Mouse (Mus musculus) megakaryocyte, embryonic 14.5 days (primary cell): ENCODE measurements around the gene Pclo. TPM values are rescaled to one million over a fixed set of nuclear protein-coding genes. Genes with fewer than 3 reads are reported as not detected.

Source experiments
- H3K27me3 ChIP-seq: replicated peaks from 2 replicates; pipeline ENCODE3; 2012; ENCODE audit warnings: inconsistent platforms
- H3K36me3 ChIP-seq: replicated peaks from 2 replicates; pipeline ENCODE3; 2012; ENCODE audit warnings: low read length, inconsistent platforms, mixed read lengths
- H3K4me1 ChIP-seq: 2 replicates; pipeline ENCODE4 v1.6.1; 2012; ENCODE audit warnings: inconsistent platforms
- H3K4me3 ChIP-seq: replicated peaks from 2 replicates; pipeline ENCODE3; 2012; ENCODE audit warnings: moderate library complexity, mild to moderate bottlenecking, inconsistent platforms
- H3K9me3 ChIP-seq: 2 replicates; pipeline ENCODE4 v1.6.1; 2012; ENCODE audit warnings: inconsistent platforms
- FLI1 ChIP-seq: IDR thresholded peaks from 2 replicates; pipeline ENCODE4 v1.6.1; 2012; ENCODE audit warnings: low read length, inconsistent platforms, mixed read lengths
- GATA1 ChIP-seq: IDR thresholded peaks from 3 replicates; pipeline ENCODE4 v1.6.1; 2012; ENCODE audit warnings: mixed read lengths, low read length, inconsistent platforms, borderline replicate concordance
- polyA plus RNA-seq: library from polyadenylated mRNA; stranded (reverse); fragments of >175 nt; gene quantifications from 2 replicates; pipeline ENCODE4 v1.2.3, GENCODE M21; 2012; ENCODE audit warnings: low replicate concordance; ENCODE audit not compliant: insufficient read depth

Pclo gene
- polyA plus RNA-seq, 1 experiment: 0.01 TPM

GRCm38 (mm10) chr5:14662180-14662579 is 147.5 kb downstream of the Pclo start:
- TF ChIP-seq FLI1 (no peak), GATA1 (no peak)
- no peaks in the 10 kb centered on the region for H3K27me3 ChIP-seq
- no peaks in the 10 kb centered on the region for H3K9me3 ChIP-seq
- no peak overlapping the region for H3K4me3 ChIP-seq
- H3K4me1 ChIP-seq: no peaks in the 10 kb centered on the region
- H3K36me3 ChIP-seq: no peaks in the 10 kb centered on the region

GRCm38 (mm10) chr5:14662603-14663002 is 147.9 kb downstream of the Pclo start:
- no peaks in the 10 kb centered on the region for H3K36me3 ChIP-seq
- no peak for TF ChIP-seq FLI1
- no peak for TF ChIP-seq GATA1

DNA sequence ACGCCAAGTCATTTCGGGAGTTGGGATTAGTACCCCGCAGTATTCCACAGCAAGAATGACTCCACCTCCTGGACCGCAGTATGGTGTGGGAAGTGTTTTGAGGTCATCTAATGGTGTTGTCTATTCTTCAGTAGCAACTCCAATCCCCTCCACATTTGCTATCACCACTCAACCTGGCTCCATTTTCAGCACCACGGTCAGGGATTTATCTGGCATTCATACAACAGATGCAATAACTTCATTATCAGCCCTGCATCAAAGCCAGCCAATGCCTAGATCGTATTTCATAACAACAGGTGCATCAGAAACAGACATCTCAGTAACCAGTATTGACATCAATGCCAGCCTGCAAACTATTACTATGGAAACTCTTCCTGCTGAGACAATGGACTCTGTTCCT is 165.7 kb downstream of the Pclo start:
- Histone ChIP-seq H3K4me1 (no peaks in the 10 kb centered on the region), H3K36me3 (no peaks in the 10 kb centered on the region), H3K4me3 (no peak overlapping the region), H3K9me3 (peaks cover 24% of the 10 kb centered on the region), H3K27me3 (no peaks in the 10 kb centered on the region)
- no peak for TF ChIP-seq FLI1
- no peak for TF ChIP-seq GATA1

More at GRCm38 (mm10) chr5:14662603-14663002, 147.9 kb downstream of the Pclo start:
- Histone ChIP-seq H3K4me1 (no peaks in the 10 kb centered on the region), H3K9me3 (no peaks in the 10 kb centered on the region), H3K4me3 (no peak overlapping the region), H3K27me3 (no peaks in the 10 kb centered on the region)

GRCm38 (mm10) chr5:14691995-14692394 is 177.3 kb downstream of the Pclo start:
- H3K4me1 ChIP-seq: no peaks in the 10 kb centered on the region
- TF ChIP-seq GATA1 (no peak), FLI1 (no peak)
- H3K4me3 ChIP-seq: no peak overlapping the region
- no peaks in the 10 kb centered on the region for H3K27me3 ChIP-seq
- H3K9me3 ChIP-seq: 0 out of 2 replicates have a peak, but pooled peaks cover 2% of the 10 kb centered on the region
- H3K36me3 ChIP-seq: no peaks in the 10 kb centered on the region

GRCm38 (mm10) chr5:14696745-14697144 is 182.0 kb downstream of the Pclo start:
- Histone ChIP-seq H3K4me1 (no peaks in the 10 kb centered on the region), H3K9me3 (peaks cover 10% of the 10 kb centered on the region; the same call in 1 of the 2 replicates), H3K27me3 (no peaks in the 10 kb centered on the region), H3K36me3 (no peaks in the 10 kb centered on the region), H3K4me3 (no peak overlapping the region)
- TF ChIP-seq GATA1: no peak

GRCm38 (mm10) chr5:14700900-14701299 is 186.2 kb downstream of the Pclo start:
- TF ChIP-seq FLI1 (no peak), GATA1 (no peak)
- no peak overlapping the region for H3K4me3 ChIP-seq
- H3K27me3 ChIP-seq: no peaks in the 10 kb centered on the region
- no peaks in the 10 kb centered on the region for H3K36me3 ChIP-seq
- peaks cover 10% of the 10 kb centered on the region; the same call in 1 of the 2 replicates for H3K9me3 ChIP-seq
- H3K4me1 ChIP-seq: no peaks in the 10 kb centered on the region

DNA sequence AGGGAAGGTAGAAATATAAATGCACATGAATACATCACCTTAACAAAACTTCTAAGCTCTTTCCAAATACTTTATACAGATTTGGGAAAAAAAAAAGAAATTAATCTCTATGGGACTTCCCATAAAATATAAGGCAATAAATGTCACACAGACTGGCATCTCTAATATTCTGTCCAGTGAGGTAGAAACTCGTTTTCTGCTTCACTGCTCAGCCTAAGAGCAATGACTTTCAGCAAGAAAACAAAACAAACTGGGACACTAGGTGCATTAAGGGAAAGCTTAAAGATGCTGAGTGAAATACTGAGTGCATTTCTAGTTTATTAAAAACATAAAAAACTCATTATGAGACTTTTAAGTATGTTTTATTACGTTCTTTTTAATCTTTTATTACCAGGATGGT is 190.7 kb downstream of the Pclo start:
- no peaks in the 10 kb centered on the region for H3K36me3 ChIP-seq
- no peaks in the 10 kb centered on the region for H3K9me3 ChIP-seq
- H3K4me3 ChIP-seq: no peak overlapping the region
- no peaks in the 10 kb centered on the region for H3K4me1 ChIP-seq
- TF ChIP-seq GATA1: no peak
- TF ChIP-seq FLI1: no peak
- no peaks in the 10 kb centered on the region for H3K27me3 ChIP-seq

- H3K27me3 ChIP-seq: no peaks in the 10 kb centered on the region
- H3K36me3 ChIP-seq: no peaks in the 10 kb centered on the region
- H3K4me3 ChIP-seq: no peak overlapping the region
- H3K4me1 ChIP-seq: no peaks in the 10 kb centered on the region
- TF ChIP-seq GATA1 (no peak), FLI1 (no peak)
- peaks cover under 1% of the 10 kb centered on the region; the same call in 1 of the 2 replicates for H3K9me3 ChIP-seq
Measured at GRCm38 (mm10) chr5:14707311-14707710, 192.6 kb downstream of the Pclo start.

DNA sequence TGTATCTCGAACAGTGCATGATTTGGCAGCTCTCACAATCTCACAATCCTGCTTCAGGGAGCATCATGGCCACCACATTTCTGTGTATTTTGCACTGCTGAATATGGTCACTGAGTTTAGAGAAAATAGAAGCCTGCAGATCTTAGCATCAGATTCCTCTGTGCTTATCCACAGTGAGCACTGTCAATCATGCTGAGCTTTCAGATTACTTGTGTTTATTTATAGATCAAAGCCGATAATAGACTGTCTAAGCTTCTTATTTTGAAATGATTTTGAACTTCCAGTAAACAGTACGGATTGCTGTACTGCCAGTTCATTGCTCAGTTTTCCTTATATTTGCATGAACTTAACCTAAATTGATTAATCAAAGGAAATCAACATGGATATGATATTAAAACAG is 208.9 kb downstream of the Pclo start:
- Histone ChIP-seq H3K4me1 (no peaks in the 10 kb centered on the region), H3K36me3 (no peaks in the 10 kb centered on the region), H3K4me3 (no peak overlapping the region), H3K27me3 (no peaks in the 10 kb centered on the region), H3K9me3 (no peaks in the 10 kb centered on the region)
- no peak for TF ChIP-seq FLI1
- TF ChIP-seq GATA1: no peak

DNA sequence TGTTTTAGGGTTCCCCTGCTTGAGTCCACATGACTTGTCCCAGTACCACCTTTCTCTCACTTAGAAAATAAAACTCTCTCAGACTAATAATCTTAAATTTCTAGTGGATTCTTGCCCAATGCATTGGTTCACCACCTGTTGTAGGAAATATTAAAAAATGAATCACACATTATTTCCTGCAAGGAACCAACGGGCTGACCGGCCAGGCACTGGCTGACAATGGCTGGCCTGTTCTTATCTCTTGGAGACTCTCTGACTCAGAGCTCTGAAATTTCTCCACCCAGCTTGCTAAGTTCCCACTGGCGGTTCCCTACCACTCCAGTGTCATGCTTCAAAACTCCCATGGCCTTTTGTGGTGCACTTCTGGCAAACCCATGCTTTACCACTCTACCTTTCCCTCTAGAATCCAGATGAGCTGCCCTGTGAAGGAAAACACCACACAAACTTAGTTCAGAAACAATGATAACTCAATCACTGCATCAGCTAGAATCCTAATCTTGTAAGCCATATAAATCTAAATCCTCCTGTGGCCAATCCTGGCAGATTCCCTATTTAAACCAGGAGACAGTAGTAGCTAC is 214.0 kb downstream of the Pclo start:
- no peaks in the 10 kb centered on the region for H3K9me3 ChIP-seq
- TF ChIP-seq FLI1 (no peak), GATA1 (no peak)
- H3K4me1 ChIP-seq: no peaks in the 10 kb centered on the region

DNA sequence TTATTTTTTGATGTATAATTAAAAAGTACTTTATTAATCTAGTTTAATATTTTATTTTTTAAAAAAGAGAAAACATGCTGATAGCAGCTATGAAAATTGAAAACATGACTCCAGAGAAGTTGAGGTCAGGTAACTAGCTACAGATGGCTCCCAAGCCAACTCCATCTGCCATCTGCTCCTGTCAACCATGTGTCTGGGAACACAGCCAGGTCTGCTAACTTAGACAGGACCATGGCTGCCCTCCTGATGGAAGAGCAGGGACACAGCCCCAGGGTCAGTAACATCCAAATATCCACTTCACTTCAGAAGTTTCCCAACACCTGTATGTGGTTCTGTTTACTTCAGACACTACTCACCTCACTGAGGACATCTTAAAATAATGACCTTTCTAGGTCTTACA is 236.2 kb downstream of the Pclo start:
- H3K4me3 ChIP-seq: no peak overlapping the region
- no peaks in the 10 kb centered on the region for H3K9me3 ChIP-seq
- TF ChIP-seq GATA1 (no peak), FLI1 (no peak)
- no peaks in the 10 kb centered on the region for H3K4me1 ChIP-seq
- no peaks in the 10 kb centered on the region for H3K36me3 ChIP-seq
- no peaks in the 10 kb centered on the region for H3K27me3 ChIP-seq

More for the DNA sequence above, 214.0 kb downstream of the Pclo start:
- Histone ChIP-seq H3K4me3 (no peak overlapping the region), H3K27me3 (no peaks in the 10 kb centered on the region), H3K36me3 (no peaks in the 10 kb centered on the region)
